Comparison of ENCODE assay signal across 32 mouse cellular contexts in genomic region chr7:27483860-27484259, GRCm38 (mm10). TPM values are rescaled to one million over a fixed set of nuclear protein-coding genes. Genes with fewer than 3 reads are reported as not detected.
DNase-seq lines count a peak whose midpoint lies in the region; ATAC-seq and TF ChIP-seq lines count a peak whose summit lies in the region.
"Had no signal": no experiment of that assay in that cellular context is flagged by ENCODE, and none has a peak within 500 bp of the region (broad histone marks: within the 10 kb centered on the region; RNA-seq: fewer than 3 reads in every experiment).

No protein-coding gene starts in this region.

- peaks cover 2% of the 10 kb centered on the region; the same call in 1 of the 2 replicates for H3K36me3 ChIP-seq in liver, embryonic 13.5 days
- peaks cover 1% of the 10 kb centered on the region for H3K36me3 ChIP-seq in liver, embryonic 12.5 days
- H3K36me3 ChIP-seq in E14TG2a.4 (ENCODE audit: insufficient read depth, low read length) (0 out of 2 replicates have a peak, but pooled peaks cover 3% of the 10 kb centered on the region), ES-E14 (ENCODE audit: control insufficient read depth, insufficient read depth, low read length, poor library complexity, severe bottlenecking) (no peaks in the 10 kb centered on the region; the same call in 1 of the 2 replicates)
- H3K36me3 ChIP-seq: embryonic facial prominence, embryonic 10.5 days; forebrain, embryonic 12.5 days; forebrain, embryonic 15.5 days; hindbrain, embryonic 10.5 days; hindbrain, embryonic 13.5 days; intestine, embryonic 15.5 days had no signal

- no peak for DNase-seq in liver, embryonic 13.5 days
- DNase-seq in ES-E14 (ENCODE audit: low read depth, low spot score) (no peak), ZHBTc4 (ENCODE audit: low read depth, low spot score) (peak; percentile 51)
- DNase-seq in frontal cortex, postnatal 25 days (ENCODE audit: low spot score in 2 of 2), result no peak
- DNase-seq: adrenal gland, postnatal 10 days; adrenal gland, postnatal 36 days; cerebellum, adult 18-20 months; cerebellum, postnatal 10 days; cerebellum, postnatal 36 days; embryo, embryonic 11 days; gastrocnemius, postnatal 10 days; gastrocnemius, postnatal 36 days; heart, adult 11 months; heart, postnatal 36 days; kidney, adult 11 months had no signal

- no peak for ATAC-seq in liver, embryonic 13.5 days (ENCODE audit: low read depth)
- ATAC-seq in liver, embryonic 12.5 days, result no peak
- ATAC-seq in granulocyte monocyte progenitor cell, adult 5-6 weeks (replicated peaks; ENCODE audit: poor library complexity, severe bottlenecking), result no peak
- ATAC-seq: activated CD4-positive, CD25-positive, alpha-beta regulatory T cell, adult 4 months; CD4-positive, CD25-positive, alpha-beta regulatory T cell, adult 4 months; forebrain, embryonic 15.5 days; hindbrain, embryonic 16.5 days; intestine, embryonic 15.5 days; Patski had no signal

- H3K27ac ChIP-seq in liver, embryonic 13.5 days, result peak overlapping the region; percentile 25; the same call in 1 of the 2 replicates
- no peak overlapping the region for H3K27ac ChIP-seq in liver, embryonic 12.5 days
- peak overlapping the region; percentile 51; the same call in 1 of the 2 replicates for H3K27ac ChIP-seq in ES-E14 (ENCODE audit: insufficient read depth, low read depth, low read length, poor library complexity, severe bottlenecking)
- H3K27ac ChIP-seq: embryonic facial prominence, embryonic 10.5 days; embryonic facial prominence, embryonic 13.5 days; forebrain, embryonic 12.5 days; forebrain, embryonic 15.5 days; hindbrain, embryonic 10.5 days; hindbrain, embryonic 13.5 days; intestine, embryonic 15.5 days had no signal

- no peak overlapping the region for H3K9ac ChIP-seq in liver, embryonic 13.5 days
- no peak overlapping the region for H3K9ac ChIP-seq in liver, embryonic 12.5 days
- no peak overlapping the region for H3K9ac ChIP-seq in ES-E14 (ENCODE audit: insufficient read depth, low read depth, low read length, poor library complexity, severe bottlenecking)
- H3K9ac ChIP-seq: embryonic facial prominence, embryonic 13.5 days; forebrain, embryonic 12.5 days; forebrain, embryonic 15.5 days; hindbrain, embryonic 13.5 days; intestine, embryonic 15.5 days had no signal

- peaks cover 85% of the 10 kb centered on the region for H3K4me1 ChIP-seq in liver, embryonic 13.5 days (replicated peaks)
- H3K4me1 ChIP-seq in liver, embryonic 12.5 days, result peaks cover 81% of the 10 kb centered on the region
- H3K4me1 ChIP-seq in E14TG2a.4 (replicated peaks; ENCODE audit: low read depth, low read length) (peaks cover 73% of the 10 kb centered on the region), ES-E14 (ENCODE audit: control insufficient read depth in 2 of 2, insufficient read depth in 2 of 2, low read length in 2 of 2, poor library complexity in 1 of 2) (peaks cover 6 to 12% of the 10 kb centered on the region in 2 experiments; a peak in 3 of 4 replicates)

- no peak for TF ChIP-seq CTCF in E14TG2a.4 (conservative IDR thresholded peaks at IDR 0.05; ENCODE audit: low read length)

- H3K4me3 ChIP-seq in liver, embryonic 13.5 days (replicated peaks), result no peak overlapping the region
- no peak overlapping the region for H3K4me3 ChIP-seq in liver, embryonic 12.5 days
- H3K4me3 ChIP-seq in E14TG2a.4 (replicated peaks; ENCODE audit: low read length) (peak overlapping the region; percentile 49), ES-E14 (ENCODE audit: insufficient read depth in 1 of 2, low read depth in 1 of 2, low read length in 2 of 2, poor library complexity in 1 of 2, severe bottlenecking in 1 of 2) (peak overlapping the region in 1 of 2 experiments; percentile 15; a peak in 1 of 4 replicates)
- H3K4me3 ChIP-seq: embryonic facial prominence, embryonic 10.5 days; embryonic facial prominence, embryonic 13.5 days; erythroblast, embryonic 14.5 days; forebrain, embryonic 12.5 days; forebrain, embryonic 15.5 days; hindbrain, embryonic 10.5 days; hindbrain, embryonic 13.5 days; intestine, embryonic 15.5 days had no signal

- H3K9me3 ChIP-seq in liver, embryonic 13.5 days (replicated peaks), result no peaks in the 10 kb centered on the region
- H3K9me3 ChIP-seq in liver, embryonic 12.5 days (replicated peaks), result no peaks in the 10 kb centered on the region
- H3K9me3 ChIP-seq in E14TG2a.4 (ENCODE audit: low read length) (no peaks in the 10 kb centered on the region), ES-E14 (ENCODE audit: control insufficient read depth, insufficient read depth, low read depth, low read length) (no peaks in the 10 kb centered on the region)
- H3K9me3 ChIP-seq: embryonic facial prominence, embryonic 10.5 days; embryonic facial prominence, embryonic 13.5 days; forebrain, embryonic 12.5 days; forebrain, embryonic 15.5 days; hindbrain, embryonic 10.5 days; hindbrain, embryonic 13.5 days; intestine, embryonic 15.5 days had no signal

- 79% methylated on average over 4 of the region's 4 CpGs for WGBS in liver, embryonic 13.5 days (ENCODE audit: insufficient replicate concordance)
- 75% methylated on average over 4 of the region's 4 CpGs for WGBS in liver, embryonic 12.5 days (ENCODE audit: insufficient replicate concordance)

- H3K27me3 ChIP-seq in liver, embryonic 13.5 days, result no peaks in the 10 kb centered on the region
- H3K27me3 ChIP-seq in liver, embryonic 12.5 days (replicated peaks), result no peaks in the 10 kb centered on the region
- no peaks in the 10 kb centered on the region for H3K27me3 ChIP-seq in E14TG2a.4 (ENCODE audit: insufficient read depth, low read length)
- H3K27me3 ChIP-seq: embryonic facial prominence, embryonic 13.5 days; forebrain, embryonic 15.5 days; intestine, embryonic 15.5 days; Patski had no signal

- H3K4me2 ChIP-seq in liver, embryonic 13.5 days, result no peak overlapping the region
- no peak overlapping the region for H3K4me2 ChIP-seq in liver, embryonic 12.5 days
- H3K4me2 ChIP-seq: embryonic facial prominence, embryonic 13.5 days; forebrain, embryonic 12.5 days; forebrain, embryonic 15.5 days; heart, embryonic 11.5 days; hindbrain, embryonic 13.5 days; intestine, embryonic 15.5 days had no signal

- in situ Hi-C loops in ES-E14 (cut with MboI; ENCODE audit: low sequenced_read_pairs in 2 of 2, unreplicated experiment in 2 of 2), result no loop called here

TF ChIP-seq in ES-E14, 5 proteins besides CTCF, POLR2A, EP300 and RAD21:
- TF ChIP-seq ZC3H11A (IDR thresholded peaks at IDR 0.05; ENCODE audit: borderline replicate concordance, low read depth, low read length), result no peak
- no peak for TF ChIP-seq MAFK (IDR thresholded peaks at IDR 0.05; ENCODE audit: insufficient read depth, low read depth, low read length)
- TF ChIP-seq CHD2 (IDR thresholded peaks at IDR 0.05; ENCODE audit: low read depth, low read length), result no peak
- TF ChIP-seq ZNF384 (IDR thresholded peaks at IDR 0.05; ENCODE audit: low read depth, low read length), result no peak
- no peak for TF ChIP-seq HCFC1 (IDR thresholded peaks at IDR 0.05; ENCODE audit: borderline replicate concordance, insufficient read depth, low read length)

RNA-seq across cellular contexts. Expression of gene Sertad1, which starts 2.9 kb away (rescaled TPM):
- 20.7 and 21.7 TPM in 2 replicates for polyA plus RNA-seq in liver, embryonic 13.5 days (2015; fragmentation: Nextera tagmentation; extraction: Ambion mirVana)
- 19.5 and 20.9 TPM in 2 replicates for polyA plus RNA-seq in liver, embryonic 12.5 days (2016; fragmentation: Nextera tagmentation; extraction: Ambion mirVana)
- total RNA-seq in ES-E14 (2012; rRNA removed), result 13.1 and 25.1 TPM in 2 replicates
- 1.9 and 2.2 TPM in 2 replicates for total RNA-seq in granulocyte monocyte progenitor cell, adult 5-6 weeks (2014; fragmentation: Nextera tagmentation)
- 3.7 and 8.9 TPM in 2 replicates for total RNA-seq in granulocyte monocyte progenitor cell, adult 5-6 weeks (2017)

RNA-seq across cellular contexts. Expression of gene Sertad3, which starts 10.3 kb away (rescaled TPM):
- 31.4 and 31.7 TPM in 2 replicates for polyA plus RNA-seq in liver, embryonic 13.5 days (2015; fragmentation: Nextera tagmentation; extraction: Ambion mirVana)
- polyA plus RNA-seq in liver, embryonic 12.5 days (2016; fragmentation: Nextera tagmentation; extraction: Ambion mirVana), result 24.6 and 26.3 TPM in 2 replicates
- total RNA-seq in ES-E14 (2012; rRNA removed), result 5.4 and 6.2 TPM in 2 replicates
- total RNA-seq in granulocyte monocyte progenitor cell, adult 5-6 weeks (2014; fragmentation: Nextera tagmentation), result 4.6 and 5.3 TPM in 2 replicates
- total RNA-seq in granulocyte monocyte progenitor cell, adult 5-6 weeks (2017), result 5.1 and 7.9 TPM in 2 replicates

RNA-seq across cellular contexts. Expression of gene Prx, which starts 15.3 kb away (rescaled TPM):
- 0.78 and 0.88 TPM in 2 replicates for polyA plus RNA-seq in liver, embryonic 13.5 days (2015; fragmentation: Nextera tagmentation; extraction: Ambion mirVana)
- polyA plus RNA-seq in liver, embryonic 12.5 days (2016; fragmentation: Nextera tagmentation; extraction: Ambion mirVana), result 0.91 and 1.2 TPM in 2 replicates
- total RNA-seq in ES-E14 (2012; rRNA removed), result 10.0 TPM in 2 replicates
- 0.13 and 1.4 TPM in 2 replicates for total RNA-seq in granulocyte monocyte progenitor cell, adult 5-6 weeks (2014; fragmentation: Nextera tagmentation)
- 0.52 and 0.62 TPM in 2 replicates for total RNA-seq in granulocyte monocyte progenitor cell, adult 5-6 weeks (2017)

RNA-seq across cellular contexts. Expression of gene Blvrb, which starts 36.1 kb away (rescaled TPM):
- polyA plus RNA-seq in liver, embryonic 13.5 days (2015; fragmentation: Nextera tagmentation; extraction: Ambion mirVana), result 831 and 956 TPM in 2 replicates
- 895 and 897 TPM in 2 replicates for polyA plus RNA-seq in liver, embryonic 12.5 days (2016; fragmentation: Nextera tagmentation; extraction: Ambion mirVana)
- total RNA-seq in ES-E14 (2012; rRNA removed), result 22.0 and 29.6 TPM in 2 replicates
- total RNA-seq in granulocyte monocyte progenitor cell, adult 5-6 weeks (2014; fragmentation: Nextera tagmentation), result 10.4 and 12.2 TPM in 2 replicates
- total RNA-seq in granulocyte monocyte progenitor cell, adult 5-6 weeks (2017), result 6.2 and 8.6 TPM in 2 replicates

RNA-seq across cellular contexts. Expression of gene Sptbn4, which starts 36.4 kb away (rescaled TPM):
- polyA plus RNA-seq in liver, embryonic 13.5 days (2015; fragmentation: Nextera tagmentation; extraction: Ambion mirVana), result 0.07 and 0.10 TPM in 2 replicates
- 0.11 and 0.12 TPM in 2 replicates for polyA plus RNA-seq in liver, embryonic 12.5 days (2016; fragmentation: Nextera tagmentation; extraction: Ambion mirVana)
- total RNA-seq in ES-E14 (2012; rRNA removed), result 9.1 and 18.6 TPM in 2 replicates
- total RNA-seq in granulocyte monocyte progenitor cell, adult 5-6 weeks (2014; fragmentation: Nextera tagmentation), result 0.19 TPM in 1 of 2 replicates, not detected in the other
- 0.09 TPM in 1 of 2 replicates, not detected in the other for total RNA-seq in granulocyte monocyte progenitor cell, adult 5-6 weeks (2017)
- total RNA-seq: gastrocnemius, adult 18-20 months had no signal
